Mouse (Mus musculus): ENCODE results near the gene Chst13. TPM values are rescaled to one million over a fixed set of nuclear protein-coding genes. Genes with fewer than 3 reads are reported as not detected.

Chst13 gene
- polyA plus RNA-seq, 1 experiment from 2014 or later, result 0.28 TPM

GRCm38 (mm10) chr6:90308839-90309778 lies 15.9 kb downstream of the Chst13 start:
- H3K36me3 ChIP-seq (ENCODE audit: control insufficient read depth, insufficient read depth, low read length), result no peaks in the 10 kb centered on the region
- WGBS, result 85% methylated on average over 87 of the region's 87 CpGs
- H3K9ac ChIP-seq (replicated peaks; ENCODE audit: low read depth, low read length), result no peak overlapping the region
- no peaks in the 10 kb centered on the region for H3K4me1 ChIP-seq (ENCODE audit: control insufficient read depth, insufficient read depth, low read length)
- no peak overlapping the region for H3K4me3 ChIP-seq (ENCODE audit: low read depth, low read length)
- H3K27me3 ChIP-seq (ENCODE audit: control insufficient read depth, insufficient read depth, low read length), result no peaks in the 10 kb centered on the region
- no peak for ATAC-seq (ENCODE audit: low read depth)
- H3K27ac ChIP-seq (ENCODE audit: low read depth, low read length), result no peak overlapping the region
- no peak overlapping the region for H3K4me2 ChIP-seq (ENCODE audit: low read depth, low read length)
- H3K9me3 ChIP-seq (ENCODE audit: control insufficient read depth, low read length), result no peaks in the 10 kb centered on the region

- Histone ChIP-seq H3K27me3 (ENCODE audit: control insufficient read depth, insufficient read depth, low read length) (no peaks in the 10 kb centered on the region), H3K9me3 (ENCODE audit: control insufficient read depth, low read length) (no peaks in the 10 kb centered on the region), H3K36me3 (ENCODE audit: control insufficient read depth, insufficient read depth, low read length) (no peaks in the 10 kb centered on the region), H3K4me3 (ENCODE audit: low read depth, low read length) (no peak overlapping the region), H3K27ac (ENCODE audit: low read depth, low read length) (no peak overlapping the region), H3K9ac (replicated peaks; ENCODE audit: low read depth, low read length) (no peak overlapping the region), H3K4me2 (ENCODE audit: low read depth, low read length) (no peak overlapping the region), H3K4me1 (ENCODE audit: control insufficient read depth, insufficient read depth, low read length) (no peaks in the 10 kb centered on the region)
- WGBS, result 88% methylated on average over 6 of the region's 6 CpGs
- no peak for ATAC-seq (ENCODE audit: low read depth)
These were observed 18.5 kb downstream of the Chst13 start for GRCm38 (mm10) chr6:90306315-90306975.

DNA sequence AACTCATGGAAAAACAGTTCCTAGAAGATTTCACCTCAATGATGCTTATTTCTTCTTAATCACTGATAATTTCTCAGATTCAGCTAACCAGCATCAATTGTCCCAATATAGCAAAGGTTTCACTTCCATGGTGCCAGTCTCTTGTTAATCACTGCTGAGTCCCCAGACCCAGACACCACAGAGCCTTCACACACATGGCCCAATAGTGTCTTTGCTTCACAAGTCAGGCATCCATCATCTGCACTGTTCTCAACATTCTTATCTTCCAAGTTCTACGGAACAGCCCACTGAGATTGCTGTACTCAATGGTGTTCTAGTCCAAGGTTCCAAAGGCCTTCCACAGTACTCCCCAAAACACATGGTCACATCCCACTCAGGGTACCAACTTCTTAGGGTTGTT lies 24.1 kb downstream of the Chst13 start, which contains the start of gene BC048671:
Gene BC048671 (plus strand): TSS at position 301 of the 400 bp plus-strand sequence.
- H3K4me2 ChIP-seq (ENCODE audit: low read depth, low read length), result no peak within 1 kb of the TSS
- no peak for ATAC-seq (ENCODE audit: low read depth)
- 95% methylated on average over 1 of the region's 1 CpGs for WGBS
- no peak within 1 kb of the TSS for H3K27ac ChIP-seq (ENCODE audit: low read depth, low read length)
- H3K4me3 ChIP-seq (ENCODE audit: low read depth, low read length), result no peak within 1 kb of the TSS
- no peaks in the 10 kb centered on the region for H3K4me1 ChIP-seq (ENCODE audit: control insufficient read depth, insufficient read depth, low read length)
- no peak within 1 kb of the TSS for H3K9ac ChIP-seq (replicated peaks; ENCODE audit: low read depth, low read length)
- H3K36me3 ChIP-seq (ENCODE audit: control insufficient read depth, insufficient read depth, low read length), result no peaks in the 10 kb centered on the region
- no peaks in the 10 kb centered on the region for H3K27me3 ChIP-seq (ENCODE audit: control insufficient read depth, insufficient read depth, low read length)
- no peaks in the 10 kb centered on the region for H3K9me3 ChIP-seq (ENCODE audit: control insufficient read depth, low read length)

- H3K27ac ChIP-seq (ENCODE audit: low read depth, low read length), result no peak overlapping the region
- no peak overlapping the region for H3K4me2 ChIP-seq (ENCODE audit: low read depth, low read length)
- H3K9me3 ChIP-seq (ENCODE audit: control insufficient read depth, low read length), result no peaks in the 10 kb centered on the region
- H3K4me3 ChIP-seq (ENCODE audit: low read depth, low read length), result no peak overlapping the region
- ATAC-seq (ENCODE audit: low read depth), result no peak
- WGBS, result 59% methylated on average over 12 of the region's 12 CpGs
- no peak overlapping the region for H3K9ac ChIP-seq (replicated peaks; ENCODE audit: low read depth, low read length)
- no peaks in the 10 kb centered on the region for H3K27me3 ChIP-seq (ENCODE audit: control insufficient read depth, insufficient read depth, low read length)
- no peaks in the 10 kb centered on the region for H3K4me1 ChIP-seq (ENCODE audit: control insufficient read depth, insufficient read depth, low read length)
- H3K36me3 ChIP-seq (ENCODE audit: control insufficient read depth, insufficient read depth, low read length), result no peaks in the 10 kb centered on the region
These were observed 36.7 kb downstream of the Chst13 start for GRCm38 (mm10) chr6:90288265-90288664.

Other genes with a start within 250 kb of the Chst13 start
- not detected in 2 replicates for gene Vmn1r49, start 246.7 kb downstream of the Chst13 start, polyA plus RNA-seq (2014; fragmentation: Nextera tagmentation; extraction: Ambion mirVana)
- gene Vmn1r50, start 223.8 kb downstream of the Chst13 start, polyA plus RNA-seq (2014; fragmentation: Nextera tagmentation; extraction: Ambion mirVana), result not detected in 2 replicates
- gene Vmn1r51, start 202.6 kb downstream of the Chst13 start, polyA plus RNA-seq (2014; fragmentation: Nextera tagmentation; extraction: Ambion mirVana), result 0.05 TPM in 1 of 2 replicates, not detected in the other
- gene Vmn1r52, start 150.4 kb downstream of the Chst13 start, polyA plus RNA-seq (2014; fragmentation: Nextera tagmentation; extraction: Ambion mirVana), result not detected in 2 replicates
- not detected in 2 replicates for gene V1ra8, start 122.4 kb downstream of the Chst13 start, polyA plus RNA-seq (2014; fragmentation: Nextera tagmentation; extraction: Ambion mirVana)
- not detected in 2 replicates for gene Vmn1r53, start 100.7 kb downstream of the Chst13 start, polyA plus RNA-seq (2014; fragmentation: Nextera tagmentation; extraction: Ambion mirVana)
- not detected in 2 replicates for gene Vmn1r54, start 78.9 kb downstream of the Chst13 start, polyA plus RNA-seq (2014; fragmentation: Nextera tagmentation; extraction: Ambion mirVana)
- not detected in 2 replicates for gene BC048671, start 24.0 kb downstream of the Chst13 start, polyA plus RNA-seq (2014; fragmentation: Nextera tagmentation; extraction: Ambion mirVana)
- not detected in 2 replicates for gene Uroc1, start 8.1 kb upstream of the Chst13 start, polyA plus RNA-seq (2014; fragmentation: Nextera tagmentation; extraction: Ambion mirVana)
- 13.7 and 16.4 TPM in 2 replicates for gene Zxdc, start 44.3 kb upstream of the Chst13 start, polyA plus RNA-seq (2014; fragmentation: Nextera tagmentation; extraction: Ambion mirVana)
- gene Cfap100, start 103.6 kb upstream of the Chst13 start, polyA plus RNA-seq (2014; fragmentation: Nextera tagmentation; extraction: Ambion mirVana), result 7.4 and 8.5 TPM in 2 replicates
- 16.1 and 16.6 TPM in 2 replicates for gene Klf15, start 137.4 kb upstream of the Chst13 start, polyA plus RNA-seq (2014; fragmentation: Nextera tagmentation; extraction: Ambion mirVana)
- 53.3 and 53.5 TPM in 2 replicates for gene Aldh1l1, start 161.2 kb upstream of the Chst13 start, polyA plus RNA-seq (2014; fragmentation: Nextera tagmentation; extraction: Ambion mirVana)

Data from neural tube, embryonic 14.5 days (tissue).